Mouse (Mus musculus): ENCODE measurements at regions not wholly inside any gene's neighbourhood (a gene's known extent, or its start where the extent isn't known, plus 50 kb on each side); places are given as distances from the start of the nearest gene placed in this dataset.

DNA sequence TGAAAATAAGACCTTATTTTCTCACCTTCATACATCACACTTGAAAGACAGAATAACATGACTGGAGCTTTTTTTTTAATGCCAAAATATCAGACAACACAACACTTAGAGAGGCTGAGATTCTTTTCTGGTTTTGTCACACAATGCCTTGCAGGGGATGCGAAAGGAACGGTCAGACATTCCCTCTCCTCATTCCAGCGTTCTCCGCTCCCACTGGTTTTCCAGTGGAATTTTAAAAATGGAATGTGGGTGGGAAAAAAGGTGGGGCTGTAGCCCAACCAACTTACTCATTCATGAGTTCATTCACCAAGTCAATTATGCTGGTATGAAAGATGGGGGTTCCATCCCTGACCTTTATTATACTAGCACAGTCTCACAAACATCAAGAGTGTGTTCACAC is 169.6 kb upstream of the Erbb4 start:
- H3K4me1 ChIP-seq (replicated peaks; ENCODE audit: control insufficient read depth, insufficient read depth, low read length) = no peaks in the 10 kb centered on the region
- no peak overlapping the region for H3K9ac ChIP-seq (ENCODE audit: low read length)
- H3K27me3 ChIP-seq (ENCODE audit: control insufficient read depth, insufficient read depth, low read depth, low read length) = no peaks in the 10 kb centered on the region
- no peaks in the 10 kb centered on the region for H3K9me3 ChIP-seq (ENCODE audit: control insufficient read depth, low read length)
- 31% methylated on average over 4 of the region's 4 CpGs for WGBS
- H3K4me3 ChIP-seq (ENCODE audit: low read length) = no peak overlapping the region
- no peak for ATAC-seq (ENCODE audit: low read depth)
- no peak overlapping the region for H3K27ac ChIP-seq (ENCODE audit: low read length)
- no peak overlapping the region for H3K4me2 ChIP-seq (ENCODE audit: low read depth, low read length)
- H3K36me3 ChIP-seq (ENCODE audit: control insufficient read depth, insufficient read depth, low read length) = no peaks in the 10 kb centered on the region

DNA sequence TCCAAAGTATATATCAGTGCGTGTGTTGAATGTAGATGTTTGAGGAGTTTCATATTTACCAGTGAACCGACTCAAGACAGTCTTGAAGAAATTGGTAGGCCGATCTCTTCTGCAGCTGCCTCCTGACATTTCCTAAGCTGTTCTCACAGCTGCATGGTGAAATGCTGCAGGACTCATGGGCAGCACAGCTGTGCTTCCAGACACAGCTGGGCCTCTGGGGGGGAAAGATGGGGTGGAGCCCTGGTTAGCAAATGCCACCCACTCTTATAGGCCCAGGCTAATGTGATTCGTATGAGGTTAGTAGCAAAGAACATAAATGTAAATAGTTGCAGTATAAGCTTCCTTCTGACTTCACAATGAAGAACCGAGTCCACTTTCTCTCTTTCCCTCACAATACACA is 139.8 kb upstream of the Erbb4 start:
- H3K36me3 ChIP-seq (ENCODE audit: control insufficient read depth, insufficient read depth, low read length) = no peaks in the 10 kb centered on the region
- WGBS = 60% methylated on average over 5 of the region's 5 CpGs
- no peak overlapping the region for H3K27ac ChIP-seq (ENCODE audit: low read length)
- H3K9ac ChIP-seq (ENCODE audit: low read length) = no peak overlapping the region
- no peak for ATAC-seq (ENCODE audit: low read depth)
- no peaks in the 10 kb centered on the region for H3K27me3 ChIP-seq (ENCODE audit: control insufficient read depth, insufficient read depth, low read depth, low read length)
- no peak overlapping the region for H3K4me3 ChIP-seq (ENCODE audit: low read length)
- no peaks in the 10 kb centered on the region for H3K9me3 ChIP-seq (ENCODE audit: control insufficient read depth, low read length)
- no peaks in the 10 kb centered on the region for H3K4me1 ChIP-seq (replicated peaks; ENCODE audit: control insufficient read depth, insufficient read depth, low read length)
- no peak overlapping the region for H3K4me2 ChIP-seq (ENCODE audit: low read depth, low read length)

GRCm38 (mm10) chr1:69242289-69242909 is 134.5 kb upstream of the Erbb4 start:
- no peaks in the 10 kb centered on the region for H3K9me3 ChIP-seq (ENCODE audit: control insufficient read depth, low read length)
- peak overlapping the region; percentile 45 for H3K4me3 ChIP-seq (ENCODE audit: low read length)
- no peak for ATAC-seq (ENCODE audit: low read depth)
- H3K9ac ChIP-seq (ENCODE audit: low read length) = peak overlapping the region; percentile 52
- no peaks in the 10 kb centered on the region for H3K27me3 ChIP-seq (ENCODE audit: control insufficient read depth, insufficient read depth, low read depth, low read length)
- H3K4me1 ChIP-seq (replicated peaks; ENCODE audit: control insufficient read depth, insufficient read depth, low read length) = no peaks in the 10 kb centered on the region
- WGBS = 74% methylated on average over 3 of the region's 3 CpGs
- H3K36me3 ChIP-seq (ENCODE audit: control insufficient read depth, insufficient read depth, low read length) = no peaks in the 10 kb centered on the region
- no peak overlapping the region for H3K27ac ChIP-seq (ENCODE audit: low read length)
- peak overlapping the region; percentile 64 for H3K4me2 ChIP-seq (ENCODE audit: low read depth, low read length)

GRCm38 (mm10) chr1:69241502-69242214 is 133.8 kb upstream of the Erbb4 start:
- Histone ChIP-seq H3K36me3 (ENCODE audit: control insufficient read depth, insufficient read depth, low read length) (no peaks in the 10 kb centered on the region), H3K4me3 (ENCODE audit: low read length) (peak overlapping the region; percentile 45), H3K4me2 (ENCODE audit: low read depth, low read length) (peak overlapping the region; percentile 64), H3K4me1 (replicated peaks; ENCODE audit: control insufficient read depth, insufficient read depth, low read length) (no peaks in the 10 kb centered on the region), H3K9ac (ENCODE audit: low read length) (peak overlapping the region; percentile 52), H3K27me3 (ENCODE audit: control insufficient read depth, insufficient read depth, low read depth, low read length) (no peaks in the 10 kb centered on the region), H3K27ac (ENCODE audit: low read length) (no peak overlapping the region), H3K9me3 (ENCODE audit: control insufficient read depth, low read length) (no peaks in the 10 kb centered on the region)
- 7% methylated on average over 11 of the region's 11 CpGs for WGBS
- peak; percentile 83 for ATAC-seq (ENCODE audit: low read depth)

DNA sequence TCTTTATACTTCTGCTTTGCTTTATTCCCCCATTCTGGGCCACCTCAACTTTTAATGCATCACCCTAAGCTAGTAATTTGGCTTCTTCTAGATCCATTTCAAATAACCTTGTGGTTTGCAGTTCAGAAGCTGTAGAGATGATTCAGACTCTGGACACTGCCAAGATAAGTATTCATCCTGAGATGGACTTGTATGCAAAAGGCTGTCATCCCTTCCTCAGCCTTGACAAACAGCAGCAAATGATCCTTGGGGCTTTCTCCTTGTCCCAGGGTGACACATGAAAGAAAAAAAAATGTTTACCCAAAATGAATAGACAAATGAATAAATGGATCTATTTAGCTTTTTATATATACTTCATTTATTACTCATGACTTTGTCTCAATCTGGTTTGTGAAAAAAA is 120.0 kb upstream of the Erbb4 start:
- no peak overlapping the region for H3K9ac ChIP-seq (ENCODE audit: low read length)
- H3K27ac ChIP-seq (ENCODE audit: low read length) = no peak overlapping the region
- H3K4me3 ChIP-seq (ENCODE audit: low read length) = no peak overlapping the region
- H3K4me2 ChIP-seq (ENCODE audit: low read depth, low read length) = no peak overlapping the region
- H3K36me3 ChIP-seq (ENCODE audit: control insufficient read depth, insufficient read depth, low read length) = no peaks in the 10 kb centered on the region
- H3K9me3 ChIP-seq (ENCODE audit: control insufficient read depth, low read length) = no peaks in the 10 kb centered on the region
- no peaks in the 10 kb centered on the region for H3K27me3 ChIP-seq (ENCODE audit: control insufficient read depth, insufficient read depth, low read depth, low read length)
- no peaks in the 10 kb centered on the region for H3K4me1 ChIP-seq (replicated peaks; ENCODE audit: control insufficient read depth, insufficient read depth, low read length)
- no peak for ATAC-seq (ENCODE audit: low read depth)

- H3K4me2 ChIP-seq (ENCODE audit: low read depth, low read length) = no peak overlapping the region
- H3K9me3 ChIP-seq (ENCODE audit: control insufficient read depth, low read length) = no peaks in the 10 kb centered on the region
- H3K9ac ChIP-seq (ENCODE audit: low read length) = no peak overlapping the region
- no peaks in the 10 kb centered on the region for H3K4me1 ChIP-seq (replicated peaks; ENCODE audit: control insufficient read depth, insufficient read depth, low read length)
- WGBS = 66% methylated on average over 1 of the region's 1 CpGs
- H3K27me3 ChIP-seq (ENCODE audit: control insufficient read depth, insufficient read depth, low read depth, low read length) = no peaks in the 10 kb centered on the region
- H3K27ac ChIP-seq (ENCODE audit: low read length) = no peak overlapping the region
- H3K36me3 ChIP-seq (ENCODE audit: control insufficient read depth, insufficient read depth, low read length) = no peaks in the 10 kb centered on the region
- no peak for ATAC-seq (ENCODE audit: low read depth)
- no peak overlapping the region for H3K4me3 ChIP-seq (ENCODE audit: low read length)
Observed at GRCm38 (mm10) chr1:69212896-69213500, 105.1 kb upstream of the Erbb4 start.

GRCm38 (mm10) chr1:69202745-69203144 is 94.9 kb upstream of the Erbb4 start:
- H3K36me3 ChIP-seq (ENCODE audit: control insufficient read depth, insufficient read depth, low read length) = no peaks in the 10 kb centered on the region
- no peak overlapping the region for H3K4me3 ChIP-seq (ENCODE audit: low read length)
- 71% methylated on average over 2 of the region's 2 CpGs for WGBS
- H3K9ac ChIP-seq (ENCODE audit: low read length) = no peak overlapping the region
- no peak for ATAC-seq (ENCODE audit: low read depth)
- no peak overlapping the region for H3K4me2 ChIP-seq (ENCODE audit: low read depth, low read length)
- no peaks in the 10 kb centered on the region for H3K4me1 ChIP-seq (replicated peaks; ENCODE audit: control insufficient read depth, insufficient read depth, low read length)
- H3K27ac ChIP-seq (ENCODE audit: low read length) = no peak overlapping the region
- no peaks in the 10 kb centered on the region for H3K9me3 ChIP-seq (ENCODE audit: control insufficient read depth, low read length)
- no peaks in the 10 kb centered on the region for H3K27me3 ChIP-seq (ENCODE audit: control insufficient read depth, insufficient read depth, low read depth, low read length)

GRCm38 (mm10) chr1:69165202-69165601 is 57.3 kb upstream of the Erbb4 start:
- no peak for ATAC-seq (ENCODE audit: low read depth)

More at GRCm38 (mm10) chr1:69165202-69165601, 57.3 kb upstream of the Erbb4 start:
- Histone ChIP-seq H3K27me3 (ENCODE audit: control insufficient read depth, insufficient read depth, low read depth, low read length) (no peaks in the 10 kb centered on the region), H3K36me3 (ENCODE audit: control insufficient read depth, insufficient read depth, low read length) (no peaks in the 10 kb centered on the region), H3K4me2 (ENCODE audit: low read depth, low read length) (no peak overlapping the region), H3K9me3 (ENCODE audit: control insufficient read depth, low read length) (no peaks in the 10 kb centered on the region), H3K9ac (ENCODE audit: low read length) (no peak overlapping the region), H3K4me1 (replicated peaks; ENCODE audit: control insufficient read depth, insufficient read depth, low read length) (no peaks in the 10 kb centered on the region), H3K27ac (ENCODE audit: low read length) (no peak overlapping the region), H3K4me3 (ENCODE audit: low read length) (no peak overlapping the region)
- 40% methylated on average over 5 of the region's 5 CpGs for WGBS

Data from lung, embryonic 16.5 days (tissue).